Mouse (Mus musculus): ENCODE data around the gene Cd300c2. TPM values are rescaled to one million over a fixed set of nuclear protein-coding genes. Genes with fewer than 3 reads are reported as not detected.
"Not testable (repeated sequence)": the region's sequence is repeated elsewhere in the genome, so short reads cannot be mapped to it uniquely, and the experiment has no call there.

The Cd300c2 gene
- 1.2 and 1.6 TPM in 2 replicates for polyA plus RNA-seq (2015; fragmentation: Nextera tagmentation; extraction: Ambion mirVana)

- no peaks in the 10 kb centered on the region for H3K36me3 ChIP-seq
- H3K27me3 ChIP-seq = no peaks in the 10 kb centered on the region
- ATAC-seq (replicated peaks) = no peak
- no peak within 1 kb of the TSS for H3K4me3 ChIP-seq
- no peak within 1 kb of the TSS for H3K27ac ChIP-seq (replicated peaks)
- no peak within 1 kb of the TSS for H3K4me2 ChIP-seq (replicated peaks)
- H3K9me3 ChIP-seq = no peaks in the 10 kb centered on the region
- H3K9ac ChIP-seq (replicated peaks) = no peak within 1 kb of the TSS
- no peaks in the 10 kb centered on the region for H3K4me1 ChIP-seq
- 89% methylated on average over 7 of the region's 7 CpGs for WGBS
Observed at GRCm38 (mm10) chr11:115001474-115002040, at the start of gene Cd300c2. Gene Cd300c2, minus strand, starts transcription at chr11:115001880.

DNA sequence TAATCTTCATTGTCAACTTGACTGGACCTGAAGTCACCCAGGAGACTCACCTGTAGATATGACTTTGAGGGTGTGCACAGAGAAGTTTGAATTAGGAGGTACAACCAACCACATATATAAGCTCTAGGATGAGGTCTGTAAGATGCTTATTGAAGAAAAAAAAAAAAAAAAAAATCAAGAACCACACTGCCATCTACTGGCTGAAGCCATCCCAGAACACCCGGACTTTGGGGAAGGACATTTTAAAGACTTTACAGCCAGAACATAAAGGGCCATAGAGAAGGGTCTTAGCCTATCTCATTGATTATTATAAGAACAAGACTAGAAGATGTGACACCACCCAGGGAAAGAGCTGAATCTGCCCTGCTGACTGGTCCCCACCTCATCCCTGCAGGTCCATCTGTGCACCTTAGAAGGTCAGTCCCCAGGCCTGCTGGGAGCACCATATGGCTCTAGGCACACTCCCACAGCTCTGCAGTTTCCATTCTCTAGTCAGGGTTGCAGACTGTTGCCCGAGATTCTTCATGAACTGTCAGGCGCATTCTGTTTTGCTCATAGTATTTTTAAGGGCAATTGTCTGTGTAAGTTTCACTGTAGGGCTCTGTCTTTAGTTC is 47.7 kb upstream of the Cd300c2 start:
- 52% methylated on average over 3 of the region's 3 CpGs for WGBS
- Histone ChIP-seq H3K9me3 (no peaks in the 10 kb centered on the region), H3K4me3 (no peak overlapping the region), H3K27ac (replicated peaks) (no peak overlapping the region), H3K4me2 (replicated peaks) (no peak overlapping the region), H3K9ac (replicated peaks) (no peak overlapping the region), H3K4me1 (no peaks in the 10 kb centered on the region), H3K27me3 (no peaks in the 10 kb centered on the region), H3K36me3 (no peaks in the 10 kb centered on the region)
- no peak for ATAC-seq (replicated peaks)

GRCm38 (mm10) chr11:115048259-115048658 is 46.6 kb upstream of the Cd300c2 start, which contains the start of gene Cd300ld3:
Gene Cd300ld3, minus strand, starts transcription at chr11:115048409.
- Histone ChIP-seq H3K27me3 (no peaks in the 10 kb centered on the region), H3K4me1 (no peaks in the 10 kb centered on the region), H3K36me3 (no peaks in the 10 kb centered on the region), H3K27ac (replicated peaks) (no peak within 1 kb of the TSS), H3K4me3 (no peak within 1 kb of the TSS), H3K4me2 (replicated peaks) (no peak within 1 kb of the TSS), H3K9ac (replicated peaks) (no peak within 1 kb of the TSS), H3K9me3 (no peaks in the 10 kb centered on the region)
- WGBS = 85% methylated on average over 2 of the region's 2 CpGs
- no peak for ATAC-seq (replicated peaks)

DNA sequence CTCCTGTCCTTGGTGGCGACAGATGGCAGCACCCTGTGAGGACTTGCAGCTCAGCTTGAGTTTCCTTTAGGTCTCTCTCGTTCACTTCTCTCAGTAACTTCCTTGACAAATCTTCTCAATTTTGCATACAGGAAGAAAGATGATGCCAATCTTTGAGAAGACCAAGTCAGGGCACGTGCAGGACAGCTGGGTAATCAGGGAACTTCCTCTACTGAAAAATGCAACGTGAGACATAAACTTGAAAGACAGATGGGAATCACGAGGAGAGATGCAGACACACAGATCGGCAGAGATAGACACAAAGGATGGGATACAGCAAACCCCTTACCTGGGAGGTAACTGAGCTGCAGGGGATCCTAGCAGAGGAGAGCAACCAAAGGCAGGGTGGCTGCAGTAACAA is 36.0 kb upstream of the Cd300c2 start, which contains the start of gene Cd300ld5:
Cd300ld5 (minus strand) TSS at position 101 of the 400 bp plus-strand sequence.
- WGBS = no CpG with 5 or more reads among the region's 6 CpGs
- H3K9me3 ChIP-seq; H3K27me3 ChIP-seq; H3K36me3 ChIP-seq; H3K4me3 ChIP-seq; H3K4me1 ChIP-seq; H3K4me2 ChIP-seq (replicated peaks); H3K27ac ChIP-seq (replicated peaks); ATAC-seq (replicated peaks); H3K9ac ChIP-seq (replicated peaks): not testable (repeated sequence)

GRCm38 (mm10) chr11:115026912-115027311 is 25.2 kb upstream of the Cd300c2 start, which contains the start of gene Cd300ld4:
Gene Cd300ld4, minus strand, starts transcription at chr11:115027012.
- not testable (repeated sequence) for H3K4me1 ChIP-seq; H3K36me3 ChIP-seq; ATAC-seq (replicated peaks); H3K4me2 ChIP-seq (replicated peaks); H3K9ac ChIP-seq (replicated peaks); H3K9me3 ChIP-seq; H3K4me3 ChIP-seq; H3K27ac ChIP-seq (replicated peaks); H3K27me3 ChIP-seq
- no CpG with 5 or more reads among the region's 6 CpGs for WGBS

- H3K9me3 ChIP-seq; H3K9ac ChIP-seq (replicated peaks); ATAC-seq (replicated peaks); H3K36me3 ChIP-seq; H3K27me3 ChIP-seq; H3K4me1 ChIP-seq; H3K4me3 ChIP-seq; H3K4me2 ChIP-seq (replicated peaks); H3K27ac ChIP-seq (replicated peaks): not testable (repeated sequence)
- WGBS = no CpG with 5 or more reads among the region's 7 CpGs
Observed at GRCm38 (mm10) chr11:115016093-115016492, 14.4 kb upstream of the Cd300c2 start, which contains the start of gene Cd300ld2. Gene Cd300ld2, minus strand, starts transcription at chr11:115016193.

- Histone ChIP-seq H3K9ac (replicated peaks) (no peak overlapping the region), H3K4me1 (no peaks in the 10 kb centered on the region), H3K27ac (replicated peaks) (no peak overlapping the region), H3K9me3 (no peaks in the 10 kb centered on the region), H3K4me3 (no peak overlapping the region), H3K27me3 (no peaks in the 10 kb centered on the region), H3K4me2 (replicated peaks) (no peak overlapping the region), H3K36me3 (no peaks in the 10 kb centered on the region)
- ATAC-seq (replicated peaks) = no peak
- WGBS = 88% methylated on average over 5 of the region's 5 CpGs
Observed at GRCm38 (mm10) chr11:115004070-115004469, 2.4 kb upstream of the Cd300c2 start.

DNA sequence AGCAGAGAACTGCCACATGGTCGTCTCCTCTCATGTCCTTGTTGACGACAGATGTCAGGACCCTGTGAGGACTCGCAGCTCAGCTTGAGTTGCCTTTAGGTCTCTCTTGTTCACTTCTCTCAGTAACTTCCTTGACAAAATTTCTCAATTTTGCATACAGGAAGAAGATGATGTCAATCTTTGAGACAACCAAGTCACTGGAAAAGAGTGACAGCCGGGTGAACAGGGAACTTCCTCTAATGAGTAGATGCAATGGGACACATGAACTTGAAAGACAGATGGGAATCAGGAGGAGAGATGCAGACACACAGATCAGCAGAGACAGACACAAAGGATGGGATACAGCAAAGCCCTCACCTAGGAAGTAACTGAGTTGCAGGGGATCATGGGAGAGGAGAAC is 11.9 kb downstream of the Cd300c2 start, which contains the start of gene Cd300ld:
Cd300ld (minus strand) TSS at position 130 of the 400 bp plus-strand sequence.
- Histone ChIP-seq H3K36me3 (no peaks in the 10 kb centered on the region), H3K27ac (replicated peaks) (no peak within 1 kb of the TSS), H3K4me2 (replicated peaks) (no peak within 1 kb of the TSS), H3K4me3 (no peak within 1 kb of the TSS), H3K4me1 (no peaks in the 10 kb centered on the region), H3K9me3 (no peaks in the 10 kb centered on the region), H3K27me3 (no peaks in the 10 kb centered on the region), H3K9ac (replicated peaks) (no peak within 1 kb of the TSS)
- WGBS = 86% methylated on average over 4 of the region's 4 CpGs
- no peak for ATAC-seq (replicated peaks)

GRCm38 (mm10) chr11:114981866-114982265 is 19.8 kb downstream of the Cd300c2 start:
- Histone ChIP-seq H3K4me2 (replicated peaks) (no peak overlapping the region), H3K36me3 (no peaks in the 10 kb centered on the region), H3K9ac (replicated peaks) (no peak overlapping the region), H3K4me1 (no peaks in the 10 kb centered on the region), H3K9me3 (peaks cover 5% of the 10 kb centered on the region; the same call in 1 of the 2 replicates), H3K27ac (replicated peaks) (no peak overlapping the region), H3K4me3 (no peak overlapping the region), H3K27me3 (no peaks in the 10 kb centered on the region)
- ATAC-seq (replicated peaks) = no peak
- 77% methylated on average over 4 of the region's 4 CpGs for WGBS

GRCm38 (mm10) chr11:114972726-114973125 is 29.0 kb downstream of the Cd300c2 start:
- Histone ChIP-seq H3K9ac (replicated peaks) (no peak overlapping the region), H3K9me3 (0 out of 2 replicates have a peak, but pooled peaks cover 7% of the 10 kb centered on the region), H3K27ac (replicated peaks) (no peak overlapping the region), H3K4me3 (no peak overlapping the region), H3K36me3 (no peaks in the 10 kb centered on the region), H3K4me2 (replicated peaks) (no peak overlapping the region), H3K4me1 (no peaks in the 10 kb centered on the region), H3K27me3 (no peaks in the 10 kb centered on the region)
- WGBS = 77% methylated on average over 10 of the region's 10 CpGs
- ATAC-seq (replicated peaks) = no peak

- no peak for ATAC-seq (replicated peaks)
- 85% methylated on average over 9 of the region's 9 CpGs for WGBS
- Histone ChIP-seq H3K27ac (replicated peaks) (no peak within 1 kb of the TSS), H3K4me1 (no peaks in the 10 kb centered on the region), H3K4me3 (no peak within 1 kb of the TSS), H3K4me2 (replicated peaks) (no peak within 1 kb of the TSS), H3K27me3 (no peaks in the 10 kb centered on the region), H3K36me3 (no peaks in the 10 kb centered on the region), H3K9ac (replicated peaks) (no peak within 1 kb of the TSS), H3K9me3 (0 out of 2 replicates have a peak, but pooled peaks cover under 1% of the 10 kb centered on the region)
Observed at GRCm38 (mm10) chr11:114968752-114969207, 32.9 kb downstream of the Cd300c2 start, which contains the start of gene Cd300c. Gene Cd300c, minus strand, starts transcription at chr11:114969157.

DNA sequence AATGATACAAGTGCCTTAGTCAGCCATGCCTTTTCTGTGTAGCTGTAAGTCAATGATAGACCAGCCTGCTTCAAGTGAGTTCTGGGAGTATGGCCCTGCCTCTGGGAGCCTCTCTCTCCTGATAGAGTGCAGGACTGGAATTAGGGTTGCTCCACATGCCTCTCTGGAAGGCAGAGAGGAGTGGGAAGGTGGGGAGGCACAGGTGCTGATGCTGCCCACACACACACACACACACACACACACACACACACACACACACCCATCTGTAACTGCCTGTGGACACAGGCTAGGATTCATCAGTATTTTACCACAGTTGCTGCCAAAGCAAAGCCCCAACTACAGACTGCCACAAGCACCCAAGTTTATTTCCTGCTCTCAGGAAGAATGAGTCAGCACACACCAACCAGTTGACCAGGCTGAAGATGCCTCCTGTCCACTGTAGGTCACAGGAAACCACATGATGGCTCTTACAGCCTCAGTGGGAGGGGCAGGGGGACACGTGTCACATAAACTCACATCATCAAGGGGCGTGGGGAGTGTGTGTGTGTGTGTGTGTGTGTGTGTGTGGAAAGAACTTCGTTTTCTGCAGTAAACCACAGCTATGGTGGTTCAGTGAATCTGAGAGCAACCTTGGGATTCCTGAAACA is 36.4 kb downstream of the Cd300c2 start:
- Histone ChIP-seq H3K36me3 (no peaks in the 10 kb centered on the region), H3K9ac (replicated peaks) (no peak overlapping the region), H3K4me2 (replicated peaks) (no peak overlapping the region), H3K27ac (replicated peaks) (no peak overlapping the region), H3K4me1 (no peaks in the 10 kb centered on the region), H3K27me3 (no peaks in the 10 kb centered on the region), H3K9me3 (no peaks in the 10 kb centered on the region), H3K4me3 (no peak overlapping the region)
- no peak for ATAC-seq (replicated peaks)
- 56% methylated on average over 3 of the region's 3 CpGs for WGBS
